Mouse (Mus musculus) midbrain, embryonic 11.5 days (tissue): Measurements from ENCODE around the gene Cbx1. TPM values are rescaled to one million over a fixed set of nuclear protein-coding genes. Genes with fewer than 3 reads are reported as not detected.

Experiments
- ATAC-seq: fragments of 200-750 bp; cut with Nextera tagmentation; 2 replicates; pipeline ENCODE4 v1.8.0; 2017; ENCODE audit warnings: moderate TSS enrichment, moderate library complexity; ENCODE audit not compliant: low FRiP score
- DNase-seq: peaks from one replicate; pipeline ENCODE4 v3.0.0; 2015; ENCODE audit warnings: low spot score; ENCODE audit errors: missing footprints
- H3K27ac ChIP-seq: fragments of 300-500 bp; sonication (generic); 2 replicates; pipeline ENCODE4 v1.5.1; 2014; ENCODE audit warnings: low read depth, low read length
- H3K27me3 ChIP-seq: fragments of 300-500 bp; sonication (generic); 2 replicates; pipeline ENCODE4 v1.6.1; 2014; ENCODE audit warnings: mild to moderate bottlenecking, low read length, moderate library complexity, mixed read lengths; ENCODE audit not compliant: control insufficient read depth, insufficient read depth
- H3K36me3 ChIP-seq: fragments of 300-500 bp; sonication (generic); 2 replicates; pipeline ENCODE4 v1.6.1; 2014; ENCODE audit warnings: mild to moderate bottlenecking, low read length, moderate library complexity, mixed read lengths; ENCODE audit not compliant: control insufficient read depth, insufficient read depth
- H3K4me1 ChIP-seq: fragments of 300-500 bp; sonication (generic); 2 replicates; pipeline ENCODE4 v1.6.1; 2014; ENCODE audit warnings: low read length; ENCODE audit not compliant: control insufficient read depth, insufficient read depth
- H3K4me2 ChIP-seq: fragments of 300-500 bp; sonication (generic); 2 replicates; pipeline ENCODE4 v1.6.1; 2014; ENCODE audit warnings: mild to moderate bottlenecking, moderate library complexity
- H3K4me3 ChIP-seq: fragments of 300-500 bp; sonication (generic); 2 replicates; pipeline ENCODE4 v1.5.1; 2014; ENCODE audit warnings: low read depth, low read length
- H3K9ac ChIP-seq: fragments of 300-500 bp; sonication (generic); 2 replicates; pipeline ENCODE4 v1.6.1; 2014; ENCODE audit warnings: low read length
- H3K9me3 ChIP-seq: fragments of 300-500 bp; sonication (generic); 2 replicates; pipeline ENCODE4 v1.6.1; 2016; ENCODE audit warnings: low read length; ENCODE audit not compliant: control insufficient read depth
- WGBS: fragments of 180-500 bp; shearing (Covaris S2); extraction: QIAGEN DNeasy Blood & Tissue Kit; methylation state at CpG from one replicate; pipeline ENCODE4 v1.1.7; 2014; 5-methylcytosine and 5-hydroxymethylcytosine counted together
- polyA plus RNA-seq: library from polyadenylated mRNA; unstranded; fragments of >200 nt; fragmentation: Nextera tagmentation; extraction: Ambion mirVana; gene quantifications from 2 replicates; pipeline ENCODE4 v1.2.1, GENCODE M21; 2014

Cbx1 gene
- polyA plus RNA-seq, 1 experiment from 2014 or later, result 167 TPM

- WGBS, result 63% methylated on average over 2 of the region's 2 CpGs
- no peak overlapping the region for H3K27ac ChIP-seq
- H3K4me1 ChIP-seq, result peaks cover 6% of the 10 kb centered on the region
- H3K4me2 ChIP-seq, result no peak overlapping the region
- no peaks in the 10 kb centered on the region for H3K36me3 ChIP-seq
- no peaks in the 10 kb centered on the region for H3K9me3 ChIP-seq
- no peak for ATAC-seq
- H3K27me3 ChIP-seq, result no peaks in the 10 kb centered on the region
- H3K4me3 ChIP-seq, result no peak overlapping the region
- no peak overlapping the region for H3K9ac ChIP-seq
- DNase-seq, result no peak
Measured at GRCm38 (mm10) chr11:96832973-96833372, 44.0 kb downstream of the Cbx1 start.

DNA sequence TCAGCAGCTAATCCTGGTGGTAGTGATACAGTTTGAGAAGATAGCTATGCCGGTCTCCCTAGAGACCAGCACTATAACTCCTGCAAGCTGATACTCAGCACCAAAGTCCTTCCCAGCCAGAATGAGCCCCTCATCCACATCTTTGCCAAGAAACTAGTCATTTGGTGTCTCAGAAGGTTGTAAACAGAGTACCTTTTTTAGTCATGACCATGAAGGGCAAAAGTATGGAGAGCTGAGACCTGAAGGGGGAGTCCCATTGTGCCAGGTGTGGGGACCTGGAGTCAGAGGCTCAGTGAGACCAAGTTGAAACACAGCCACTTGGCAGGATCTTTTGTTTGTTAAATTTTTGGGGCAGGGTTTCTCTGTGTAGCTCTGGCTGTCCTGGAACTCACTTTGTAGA, 45.2 kb downstream of the Cbx1 start:
- WGBS, result 79% methylated on average over 1 of the region's 1 CpGs
- Histone ChIP-seq H3K9ac (no peak overlapping the region), H3K4me1 (no peaks in the 10 kb centered on the region; the same call in 1 of the 2 replicates), H3K27me3 (no peaks in the 10 kb centered on the region), H3K4me2 (no peak overlapping the region), H3K9me3 (no peaks in the 10 kb centered on the region), H3K27ac (no peak overlapping the region), H3K4me3 (no peak overlapping the region), H3K36me3 (no peaks in the 10 kb centered on the region)
- DNase-seq (peak; percentile 62), ATAC-seq (no peak)

GRCm38 (mm10) chr11:96837298-96837697, 48.4 kb downstream of the Cbx1 start:
- WGBS, result 38% methylated on average over 9 of the region's 9 CpGs

DNA sequence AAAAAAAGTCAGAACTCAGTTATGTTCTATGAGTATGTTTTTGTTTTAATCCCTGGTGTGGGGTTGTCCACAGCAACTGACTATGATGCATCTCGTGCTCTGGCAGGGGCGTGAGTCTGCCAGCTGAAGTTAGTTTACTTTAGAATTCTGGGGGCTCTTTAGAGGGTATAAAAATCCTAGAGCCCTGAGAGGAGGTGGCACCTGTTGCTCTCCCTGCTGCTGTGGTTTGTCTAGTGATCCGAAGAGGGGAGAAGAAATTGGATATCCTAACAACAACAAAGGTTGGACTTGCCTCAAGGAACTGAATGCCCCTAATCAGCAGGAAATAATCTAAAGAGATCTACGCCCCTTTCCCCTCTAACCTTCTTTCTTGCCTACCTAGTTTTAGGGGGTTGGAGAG, 49.4 kb downstream of the Cbx1 start:
- Histone ChIP-seq H3K27me3 (no peaks in the 10 kb centered on the region), H3K4me2 (no peak overlapping the region), H3K36me3 (no peaks in the 10 kb centered on the region), H3K9me3 (no peaks in the 10 kb centered on the region), H3K9ac (no peak overlapping the region), H3K4me1 (no peaks in the 10 kb centered on the region; the same call in 1 of the 2 replicates), H3K27ac (no peak overlapping the region), H3K4me3 (no peak overlapping the region)
- 68% methylated on average over 4 of the region's 4 CpGs for WGBS
- ATAC-seq (no peak), DNase-seq (no peak)

More at GRCm38 (mm10) chr11:96837298-96837697, 48.4 kb downstream of the Cbx1 start:
- no peaks in the 10 kb centered on the region for H3K36me3 ChIP-seq
- ATAC-seq, result no peak
- H3K9ac ChIP-seq, result no peak overlapping the region
- no peaks in the 10 kb centered on the region; the same call in 1 of the 2 replicates for H3K4me1 ChIP-seq
- H3K27ac ChIP-seq, result no peak overlapping the region
- no peak overlapping the region for H3K4me2 ChIP-seq
- no peaks in the 10 kb centered on the region for H3K9me3 ChIP-seq
- no peaks in the 10 kb centered on the region for H3K27me3 ChIP-seq
- no peak overlapping the region for H3K4me3 ChIP-seq
- peak; percentile 77 for DNase-seq

DNA sequence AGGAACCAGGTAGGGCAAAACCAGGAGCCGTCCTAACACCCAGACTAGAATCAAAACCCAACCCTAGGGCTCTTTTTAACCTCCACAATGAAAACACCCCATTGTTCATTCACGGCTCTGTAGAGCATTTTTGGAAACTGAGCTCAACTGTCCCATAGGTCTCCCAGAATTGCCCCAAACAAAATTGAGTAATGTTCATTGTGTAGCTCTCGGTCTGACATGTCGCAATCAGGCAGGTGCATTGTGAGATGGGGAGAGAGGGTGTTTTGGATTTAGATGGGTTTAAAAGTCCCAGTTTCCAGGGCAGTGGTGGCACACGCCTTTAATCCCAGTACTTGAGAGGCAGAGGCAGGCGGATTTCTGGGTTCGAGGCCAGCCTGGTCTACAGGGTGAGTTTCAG, 50.5 kb downstream of the Cbx1 start:
- 89% methylated on average over 7 of the region's 7 CpGs for WGBS
- Histone ChIP-seq H3K4me2 (no peak overlapping the region), H3K27ac (no peak overlapping the region), H3K36me3 (no peaks in the 10 kb centered on the region), H3K4me1 (no peaks in the 10 kb centered on the region; the same call in 1 of the 2 replicates), H3K9ac (no peak overlapping the region), H3K9me3 (no peaks in the 10 kb centered on the region), H3K4me3 (no peak overlapping the region), H3K27me3 (no peaks in the 10 kb centered on the region)
- DNase-seq (peak; percentile 64), ATAC-seq (no peak)

GRCm38 (mm10) chr11:96839877-96840276, 51.0 kb downstream of the Cbx1 start:
- Histone ChIP-seq H3K27ac (no peak overlapping the region), H3K27me3 (no peaks in the 10 kb centered on the region), H3K4me1 (no peaks in the 10 kb centered on the region; the same call in 1 of the 2 replicates), H3K4me2 (no peak overlapping the region), H3K9me3 (no peaks in the 10 kb centered on the region), H3K9ac (no peak overlapping the region), H3K36me3 (no peaks in the 10 kb centered on the region), H3K4me3 (no peak overlapping the region)
- no peak for DNase-seq
- no peak for ATAC-seq
- 70% methylated on average over 3 of the region's 3 CpGs for WGBS

- Histone ChIP-seq H3K9ac (no peak overlapping the region), H3K4me1 (no peaks in the 10 kb centered on the region; the same call in 1 of the 2 replicates), H3K4me2 (no peak overlapping the region), H3K9me3 (no peaks in the 10 kb centered on the region), H3K36me3 (no peaks in the 10 kb centered on the region), H3K4me3 (no peak overlapping the region), H3K27me3 (no peaks in the 10 kb centered on the region), H3K27ac (no peak overlapping the region)
- ATAC-seq (no peak), DNase-seq (peak; percentile 67)
- 48% methylated on average over 8 of the region's 8 CpGs for WGBS
Measured at GRCm38 (mm10) chr11:96840290-96840689, 51.4 kb downstream of the Cbx1 start.

GRCm38 (mm10) chr11:96843627-96844026, 54.7 kb downstream of the Cbx1 start:
- no peaks in the 10 kb centered on the region for H3K27me3 ChIP-seq
- no peak overlapping the region for H3K27ac ChIP-seq
- no peaks in the 10 kb centered on the region for H3K36me3 ChIP-seq
- no peak overlapping the region for H3K9ac ChIP-seq
- no peaks in the 10 kb centered on the region for H3K9me3 ChIP-seq
- H3K4me1 ChIP-seq, result no peaks in the 10 kb centered on the region; the same call in 1 of the 2 replicates
- WGBS, result 65% methylated on average over 3 of the region's 3 CpGs
- DNase-seq (no peak), ATAC-seq (no peak)
- no peak overlapping the region for H3K4me2 ChIP-seq
- no peak overlapping the region for H3K4me3 ChIP-seq

- Histone ChIP-seq H3K4me1 (peaks cover 6% of the 10 kb centered on the region; the same call in 1 of the 2 replicates), H3K9me3 (no peaks in the 10 kb centered on the region), H3K27me3 (peaks cover 3% of the 10 kb centered on the region; the same call in 1 of the 2 replicates), H3K27ac (no peak overlapping the region), H3K36me3 (no peaks in the 10 kb centered on the region), H3K4me3 (no peak overlapping the region), H3K4me2 (no peak overlapping the region), H3K9ac (no peak overlapping the region)
- no peak for DNase-seq
- no peak; the same call in 1 of the 2 replicates for ATAC-seq
- WGBS, result 62% methylated on average over 3 of the region's 3 CpGs
Measured at GRCm38 (mm10) chr11:96847240-96847639, 58.3 kb downstream of the Cbx1 start.
